8 mouse cellular contexts compared by ENCODE assay signal in genomic region chr13:49016311-49016761, GRCm38 (mm10). TPM values are rescaled to one million over a fixed set of nuclear protein-coding genes. Genes with fewer than 3 reads are reported as not detected.
DNase-seq lines count a peak whose midpoint lies in the region; ATAC-seq and TF ChIP-seq lines count a peak whose summit lies in the region.

No protein-coding gene starts in this region.

- no peaks in the 10 kb centered on the region for H3K36me3 ChIP-seq in hindbrain, embryonic 14.5 days (replicated peaks; ENCODE audit: control insufficient read depth, insufficient read depth)
- no peaks in the 10 kb centered on the region for H3K36me3 ChIP-seq in lung, embryonic 16.5 days (ENCODE audit: control insufficient read depth, insufficient read depth, low read length)

- intact Hi-C loops in gastrocnemius, adult 2 months (cut with DNase I), result no loop called here

- ATAC-seq in hindbrain, embryonic 14.5 days (ENCODE audit: low FRiP score), result peak; percentile 94
- ATAC-seq in lung, embryonic 16.5 days (ENCODE audit: low read depth), result peak; percentile 73
- no peak for ATAC-seq in monocyte, adult 5-6 weeks (replicated peaks; ENCODE audit: insufficient number of reproducible peaks, low FRiP score, low TSS enrichment, poor library complexity, severe bottlenecking)

- H3K4me3 ChIP-seq in gastrocnemius, adult 2 months, result peak overlapping the region; percentile 67
- H3K4me3 ChIP-seq in hindbrain, embryonic 14.5 days (replicated peaks; ENCODE audit: low read length), result peak overlapping the region; percentile 22
- H3K4me3 ChIP-seq in lung, embryonic 16.5 days (ENCODE audit: low read length), result peak overlapping the region; percentile 16

- H3K27ac ChIP-seq in gastrocnemius, adult 2 months, result peak overlapping the region; percentile 84
- H3K27ac ChIP-seq in hindbrain, embryonic 14.5 days, result peak overlapping the region; percentile 94
- peak overlapping the region; percentile 56 for H3K27ac ChIP-seq in lung, embryonic 16.5 days (ENCODE audit: low read length)

- peak overlapping the region; percentile 57 for H3K4me2 ChIP-seq in hindbrain, embryonic 14.5 days (replicated peaks)
- H3K4me2 ChIP-seq in lung, embryonic 16.5 days (ENCODE audit: low read depth, low read length), result peak overlapping the region; percentile 53

- no peak for TF ChIP-seq CTCF in gastrocnemius, adult 2 months (IDR thresholded peaks at IDR 0.05)

- peak; percentile 62 for DNase-seq in adrenal gland, adult 2 months
- peak; percentile 76 to 95 for DNase-seq in cerebellum, postnatal 4 days (ENCODE audit: low spot score in 2 of 2)
- peak; percentile 88 for DNase-seq in gastrocnemius, adult 2 months
- peak; percentile 86 for DNase-seq in hindbrain, embryonic 14.5 days (ENCODE audit: low spot score)
- peak; percentile 79 to 84 for DNase-seq in layer of hippocampus, postnatal 25 days (ENCODE audit: extremely low spot score in 1 of 2, low spot score in 1 of 2)
- peak; percentile 90 for DNase-seq in right cerebral cortex, adult 18-20 months

- H3K9me3 ChIP-seq in hindbrain, embryonic 14.5 days (ENCODE audit: control insufficient read depth, low read length), result 0 out of 2 replicates have a peak, but pooled peaks cover 3% of the 10 kb centered on the region
- peaks cover 6% of the 10 kb centered on the region for H3K9me3 ChIP-seq in lung, embryonic 16.5 days (ENCODE audit: control insufficient read depth, low read length)

- peaks cover 17% of the 10 kb centered on the region for H3K4me1 ChIP-seq in hindbrain, embryonic 14.5 days (replicated peaks; ENCODE audit: control insufficient read depth, insufficient read depth, low read length)
- H3K4me1 ChIP-seq in lung, embryonic 16.5 days (replicated peaks; ENCODE audit: control insufficient read depth, insufficient read depth, low read length), result peaks cover 19% of the 10 kb centered on the region

- 1% methylated on average over 16 of the region's 16 CpGs for WGBS in hindbrain, embryonic 14.5 days
- 2% methylated on average over 16 of the region's 16 CpGs for WGBS in lung, embryonic 16.5 days

- peak overlapping the region; percentile 53 for H3K9ac ChIP-seq in hindbrain, embryonic 14.5 days
- H3K9ac ChIP-seq in lung, embryonic 16.5 days (ENCODE audit: low read length), result peak overlapping the region; percentile 8; the same call in 1 of the 2 replicates

- H3K27me3 ChIP-seq in hindbrain, embryonic 14.5 days (ENCODE audit: control insufficient read depth, insufficient read depth, low read length), result no peaks in the 10 kb centered on the region
- no peaks in the 10 kb centered on the region for H3K27me3 ChIP-seq in lung, embryonic 16.5 days (ENCODE audit: control insufficient read depth, insufficient read depth, low read depth, low read length)

RNA-seq across cellular contexts. Expression of gene Fam120a, which starts 48.5 kb away (rescaled TPM):
- total RNA-seq in adrenal gland, adult 2 months (2021), result 100 to 1,000 TPM; 160 to 173 TPM
- polyA plus RNA-seq in adrenal gland, adult 2 months (2012; rRNA removed), result 76.8 and 86.1 TPM in 2 replicates
- 100 to 1,000 TPM; 111 to 119 TPM for total RNA-seq in gastrocnemius, adult 2 months (2021)
- polyA plus RNA-seq in hindbrain, embryonic 14.5 days (2014; fragmentation: Nextera tagmentation; extraction: Ambion mirVana), result 15.3 and 16.6 TPM in 2 replicates
- 100 to 1,000 TPM; 116 to 119 TPM for total RNA-seq in layer of hippocampus, postnatal 25 days (2021)
- polyA plus RNA-seq in lung, embryonic 16.5 days (2015; fragmentation: Nextera tagmentation; extraction: Ambion mirVana), result 22.6 and 22.8 TPM in 2 replicates
- 69.3 to 102 TPM (median 72.9 TPM) in 3 replicates for total RNA-seq in monocyte, adult 5-6 weeks (2017)

Comparison
In these comparisons a context has a peak if more than half of its experiments do, and no peak if none do; other contexts are left out.
1. H3K4me3 ChIP-seq: peak in every context shown above with its lines; median percentile 67 in gastrocnemius, adult 2 months; 22 in hindbrain, embryonic 14.5 days; 16 in lung, embryonic 16.5 days.